Mouse (Mus musculus) liver, postnatal 0 days (tissue): ENCODE measurements around the gene Serpinb6c. TPM values are rescaled to one million over a fixed set of nuclear protein-coding genes. Genes with fewer than 3 reads are reported as not detected.
"Not testable (repeated sequence)": the region's sequence is repeated elsewhere in the genome, so short reads cannot be mapped to it uniquely, and the experiment has no call there.

ENCODE experiments used
- ATAC-seq: fragments of 200-750 bp; cut with Nextera tagmentation; 2 replicates; pipeline ENCODE4 v1.8.0; 2017; ENCODE audit warnings: mild to moderate bottlenecking, moderate library complexity
- DNase-seq: peaks from one replicate; pipeline ENCODE4 v3.0.0-alpha.2; 2016
- H3K27ac ChIP-seq: fragments of 300-500 bp; sonication (generic); 2 replicates; pipeline ENCODE4 v1.5.1; 2014; ENCODE audit warnings: antibody characterized with exemption, moderate library complexity, mild to moderate bottlenecking, low read depth
- H3K27me3 ChIP-seq: fragments of 300-500 bp; sonication (generic); 2 replicates; pipeline ENCODE4 v1.6.1; 2014; ENCODE audit warnings: low read length, control low read depth, mixed read lengths; ENCODE audit not compliant: insufficient read depth
- H3K36me3 ChIP-seq: fragments of 300-500 bp; sonication (generic); replicated peaks from 2 replicates; pipeline ENCODE4 v1.6.1; 2014; ENCODE audit warnings: mild to moderate bottlenecking, control low read depth, low read length, moderate library complexity, mixed read lengths; ENCODE audit not compliant: insufficient read depth
- H3K4me1 ChIP-seq: fragments of 300-500 bp; sonication (generic); 2 replicates; pipeline ENCODE4 v1.6.1; 2014; ENCODE audit warnings: antibody characterized with exemption, mild to moderate bottlenecking, control low read depth; ENCODE audit not compliant: insufficient read depth
- H3K4me2 ChIP-seq: fragments of 300-500 bp; sonication (generic); 2 replicates; pipeline ENCODE4 v1.6.1; 2014; ENCODE audit warnings: low read depth, mild to moderate bottlenecking, low read length, moderate library complexity, mixed read lengths
- H3K4me3 ChIP-seq: fragments of 300-500 bp; sonication (generic); 2 replicates; pipeline ENCODE4 v1.5.1; 2014; ENCODE audit warnings: low read depth, low read length
- H3K9ac ChIP-seq: fragments of 300-500 bp; sonication (generic); replicated peaks from 2 replicates; pipeline ENCODE4 v1.6.1; 2014; ENCODE audit warnings: mild to moderate bottlenecking, moderate library complexity
- H3K9me3 ChIP-seq: fragments of 300-500 bp; sonication (generic); 2 replicates; pipeline ENCODE4 v1.6.1; 2016; ENCODE audit warnings: mild to moderate bottlenecking, control low read depth, low read length, mixed read lengths
- CTCF ChIP-seq: sonication (generic); IDR thresholded peaks from 2 replicates; pipeline ENCODE4 v1.5.1; 2016; ENCODE audit warnings: antibody characterized with exemption, low read depth
- EP300 ChIP-seq: IDR thresholded peaks from 2 replicates; pipeline ENCODE4 v1.6.1; 2016; ENCODE audit warnings: antibody characterized with exemption, low read depth, mild to moderate bottlenecking
- WGBS: fragments of 180-500 bp; shearing (Covaris S2); extraction: QIAGEN DNeasy Blood & Tissue Kit; methylation state at CpG from one replicate; pipeline ENCODE4 v1.1.7; 2014; ENCODE audit not compliant: insufficient replicate concordance; 5-methylcytosine and 5-hydroxymethylcytosine counted together
- polyA plus RNA-seq: library from polyadenylated mRNA; unstranded; fragments of >200 nt; fragmentation: Nextera tagmentation; extraction: Ambion mirVana; gene quantifications from 2 replicates; pipeline ENCODE4 v1.2.1, GENCODE M21; 2015

Gene Serpinb6c
- not detected in 2 replicates for polyA plus RNA-seq

DNA sequence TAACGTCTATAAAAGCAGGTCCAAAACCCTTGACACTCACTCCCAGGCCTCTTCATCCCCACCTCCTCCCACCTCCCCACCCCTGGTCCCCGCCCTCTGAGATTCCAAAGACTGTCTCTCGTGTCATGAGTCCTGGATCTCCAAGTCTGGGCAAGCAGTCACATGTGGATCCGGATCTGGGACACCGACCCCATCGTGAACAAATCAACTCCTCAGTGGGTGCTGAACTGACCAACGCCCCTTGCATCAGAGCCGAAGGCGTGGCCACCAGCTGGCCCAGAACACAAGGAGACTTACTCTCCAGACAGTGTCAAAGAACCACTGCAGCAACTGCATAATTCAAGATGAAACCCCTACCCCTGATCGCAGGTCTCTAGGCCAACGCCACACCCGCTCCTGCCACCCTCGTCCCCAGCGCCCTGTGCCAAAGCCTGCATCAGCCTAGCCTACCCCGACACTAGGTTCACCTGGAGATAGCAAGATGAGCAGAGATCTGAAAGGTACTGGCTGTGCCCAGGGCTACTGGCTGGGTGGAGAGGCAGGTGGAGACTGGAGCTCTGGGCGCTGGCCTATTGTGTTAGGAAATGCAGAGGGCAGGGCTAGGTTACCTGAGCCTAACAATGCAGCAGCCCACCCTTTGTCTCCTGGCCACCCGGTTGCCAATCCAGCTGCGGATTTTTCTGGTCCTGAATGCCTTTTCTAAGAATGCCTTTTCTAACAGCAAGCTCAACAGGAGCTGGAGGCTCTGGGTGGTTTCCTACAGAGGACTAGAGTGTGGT, at the start of gene Serpinb6c:
Gene Serpinb6c (minus strand): TSS at position 533 of the 779 bp plus-strand sequence.
- Histone ChIP-seq H3K27ac (no peak within 1 kb of the TSS), H3K27me3 (no peaks in the 10 kb centered on the region), H3K9me3 (no peaks in the 10 kb centered on the region), H3K4me2 (no peak within 1 kb of the TSS), H3K9ac (no peak within 1 kb of the TSS), H3K4me3 (no peak within 1 kb of the TSS), H3K36me3 (no peaks in the 10 kb centered on the region), H3K4me1 (no peaks in the 10 kb centered on the region)
- TF ChIP-seq CTCF (no peak), EP300 (no peak)
- ATAC-seq (no peak), DNase-seq (no peak)
- WGBS, result 72% methylated on average over 18 of the region's 18 CpGs

DNA sequence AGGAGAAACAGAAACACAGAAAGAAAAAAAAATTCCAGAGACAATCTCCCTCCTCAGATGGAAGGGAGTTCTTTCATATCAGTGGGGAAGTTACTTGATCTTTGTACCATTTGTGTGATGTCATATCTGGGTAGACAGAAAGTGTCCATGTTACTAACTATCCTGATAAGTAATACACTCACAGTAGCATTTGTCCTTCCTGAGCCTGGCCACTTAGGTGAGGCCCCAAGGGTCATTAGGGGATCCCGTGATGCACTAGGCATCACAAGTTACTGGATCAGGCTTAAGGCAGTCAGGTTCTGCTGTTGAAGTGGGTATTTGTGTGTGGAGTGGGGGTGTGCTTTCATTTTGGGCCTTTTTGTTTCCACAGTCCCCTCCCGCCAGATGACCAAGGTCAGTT, 47.4 kb upstream of the Serpinb6c start:
- no peaks in the 10 kb centered on the region for H3K9me3 ChIP-seq
- H3K4me1 ChIP-seq, result no peaks in the 10 kb centered on the region
- no peak overlapping the region for H3K4me2 ChIP-seq
- ATAC-seq (no peak), DNase-seq (no peak)
- H3K27ac ChIP-seq, result no peak overlapping the region
- TF ChIP-seq CTCF, result no peak
- no peak for TF ChIP-seq EP300
- no peaks in the 10 kb centered on the region for H3K27me3 ChIP-seq
- H3K9ac ChIP-seq, result no peak overlapping the region
- 77% methylated on average over 2 of the region's 2 CpGs for WGBS
- no peak overlapping the region for H3K4me3 ChIP-seq
- H3K36me3 ChIP-seq, result no peaks in the 10 kb centered on the region

DNA sequence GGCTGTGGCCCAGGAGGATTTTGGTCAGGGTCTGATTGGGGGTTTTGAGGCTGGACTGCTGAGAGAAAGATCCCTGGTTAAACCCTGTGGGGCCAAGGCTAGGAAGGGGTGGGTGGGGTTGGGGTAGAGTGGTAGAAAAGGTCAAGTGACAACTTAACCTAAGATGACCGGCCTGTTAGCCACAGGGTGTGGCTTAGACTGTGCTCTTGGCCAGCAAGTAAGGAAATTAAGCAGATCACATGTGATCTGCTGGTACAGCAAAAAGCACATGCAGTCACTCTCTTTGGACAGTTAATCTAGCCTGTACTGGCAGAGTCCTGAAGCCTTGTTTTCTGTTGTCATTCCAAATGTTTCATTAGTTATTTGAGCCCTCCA, 46.6 kb upstream of the Serpinb6c start:
- DNase-seq (no peak), ATAC-seq (no peak)
- TF ChIP-seq CTCF (no peak), EP300 (no peak)
- no peak overlapping the region for H3K4me2 ChIP-seq
- H3K9me3 ChIP-seq, result no peaks in the 10 kb centered on the region
- H3K27me3 ChIP-seq, result no peaks in the 10 kb centered on the region
- no peak overlapping the region for H3K4me3 ChIP-seq
- H3K36me3 ChIP-seq, result no peaks in the 10 kb centered on the region
- H3K4me1 ChIP-seq, result no peaks in the 10 kb centered on the region
- H3K27ac ChIP-seq, result no peak overlapping the region
- WGBS, result 76% methylated on average over 1 of the region's 1 CpGs
- H3K9ac ChIP-seq, result no peak overlapping the region

DNA sequence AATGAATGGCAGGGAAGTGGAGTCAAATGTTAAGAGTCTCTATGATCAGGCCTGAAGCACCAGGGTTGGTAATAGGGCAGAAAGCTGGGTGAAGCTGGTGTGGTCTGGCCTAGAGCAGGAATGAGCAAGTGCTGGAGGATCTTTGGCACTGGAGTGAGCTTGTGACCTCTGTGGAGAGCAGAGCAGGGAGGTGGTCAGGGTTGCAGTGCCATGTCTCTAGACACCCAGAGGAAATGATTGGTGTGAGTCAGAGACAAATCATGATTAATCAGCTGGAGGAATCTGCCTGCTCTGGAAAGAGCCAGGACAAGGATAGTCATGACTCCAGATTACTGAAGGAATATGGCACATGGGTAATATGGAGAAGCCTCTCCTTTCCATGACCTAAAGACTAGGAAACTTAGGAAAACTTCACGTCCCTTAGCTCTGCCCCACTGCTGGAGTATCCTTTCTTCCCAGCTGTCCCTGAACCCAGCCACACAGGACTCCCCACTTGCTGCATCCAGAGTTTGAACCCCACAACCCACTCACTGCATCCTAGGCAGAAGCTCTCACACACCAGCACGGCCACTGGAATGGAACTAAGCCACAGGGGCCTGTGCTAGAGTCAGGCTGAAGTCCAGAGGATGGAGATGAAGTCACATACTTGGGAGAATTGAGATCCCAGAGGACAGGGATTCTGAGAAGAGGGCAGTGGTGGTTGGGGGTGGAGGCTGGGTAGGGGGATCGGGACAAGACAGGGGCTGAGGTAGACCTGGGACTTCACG, 46.0 kb upstream of the Serpinb6c start:
- H3K4me3 ChIP-seq, result no peak overlapping the region
- ATAC-seq (no peak), DNase-seq (no peak)
- no peaks in the 10 kb centered on the region for H3K9me3 ChIP-seq
- no peaks in the 10 kb centered on the region for H3K36me3 ChIP-seq
- H3K9ac ChIP-seq, result no peak overlapping the region
- H3K4me1 ChIP-seq, result no peaks in the 10 kb centered on the region
- H3K27ac ChIP-seq, result no peak overlapping the region
- no peaks in the 10 kb centered on the region for H3K27me3 ChIP-seq
- 82% methylated on average over 4 of the region's 4 CpGs for WGBS
- no peak overlapping the region for H3K4me2 ChIP-seq
- no peak for TF ChIP-seq CTCF
- no peak for TF ChIP-seq EP300

DNA sequence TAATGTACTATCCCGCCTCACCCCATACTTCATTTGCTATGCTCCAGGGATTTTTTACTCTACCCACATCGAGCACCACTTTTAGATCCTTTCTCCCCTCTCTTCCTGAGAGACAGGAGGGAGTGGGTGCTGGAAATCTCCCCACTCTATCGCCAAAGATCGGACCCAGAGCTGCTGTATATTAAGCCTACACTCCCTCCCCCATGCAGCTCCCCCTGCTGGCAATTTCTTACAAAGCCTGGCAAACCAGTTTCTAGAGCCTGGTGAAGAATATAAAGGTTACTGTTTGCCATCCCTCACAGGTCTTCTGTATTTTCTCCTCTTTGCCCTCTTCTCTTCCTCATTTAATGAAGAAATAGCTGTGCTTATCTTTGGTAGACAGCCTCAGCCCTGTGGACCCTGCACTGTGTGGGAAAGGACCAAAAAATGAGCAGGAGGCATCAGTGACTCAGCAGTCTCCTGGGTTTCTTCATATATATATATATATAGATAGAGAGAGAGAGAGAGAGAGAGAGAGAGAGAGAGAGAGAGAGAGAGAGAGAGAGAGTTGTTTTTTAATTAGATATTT, 36.8 kb upstream of the Serpinb6c start:
- ATAC-seq, result no peak
- DNase-seq, result no peak
- no peaks in the 10 kb centered on the region for H3K9me3 ChIP-seq

DNA sequence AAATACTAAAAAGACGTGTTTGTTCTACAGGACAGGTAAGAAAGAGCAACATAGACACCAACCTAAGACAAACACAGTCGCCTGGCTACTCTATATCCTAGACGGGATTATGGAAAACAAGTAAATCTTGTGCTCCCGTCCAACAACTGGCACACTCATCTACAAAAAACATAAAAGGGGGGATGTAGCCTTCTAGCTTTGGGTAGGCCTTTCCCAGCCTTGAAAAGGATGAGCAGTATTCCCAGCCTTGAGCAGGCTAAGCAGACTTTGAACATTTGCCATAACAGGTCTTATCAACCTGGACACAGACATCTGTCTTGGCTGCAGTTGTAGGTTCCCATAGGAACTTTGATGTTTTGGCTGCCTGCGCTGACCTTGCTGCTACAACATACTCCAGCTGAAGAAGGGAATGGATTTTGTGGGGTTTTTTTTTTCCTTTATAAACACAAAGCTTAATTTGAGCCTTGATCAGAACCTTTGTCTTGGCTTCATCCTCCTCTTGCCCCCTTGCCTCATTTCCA, 35.8 kb upstream of the Serpinb6c start:
- Histone ChIP-seq H3K4me1 (no peaks in the 10 kb centered on the region), H3K27ac (no peak overlapping the region), H3K27me3 (no peaks in the 10 kb centered on the region), H3K4me2 (no peak overlapping the region), H3K36me3 (no peaks in the 10 kb centered on the region), H3K9me3 (no peaks in the 10 kb centered on the region), H3K4me3 (no peak overlapping the region), H3K9ac (no peak overlapping the region)
- TF ChIP-seq CTCF (no peak), EP300 (no peak)
- DNase-seq (no peak), ATAC-seq (no peak)
- WGBS, result 74% methylated on average over 5 of the region's 5 CpGs

More for the DNA sequence above, 36.8 kb upstream of the Serpinb6c start:
- Histone ChIP-seq H3K4me2 (no peak overlapping the region), H3K27ac (no peak overlapping the region), H3K4me3 (no peak overlapping the region), H3K4me1 (no peaks in the 10 kb centered on the region), H3K9ac (no peak overlapping the region), H3K36me3 (no peaks in the 10 kb centered on the region), H3K27me3 (no peaks in the 10 kb centered on the region)
- WGBS, result 42% methylated on average over 4 of the region's 4 CpGs
- TF ChIP-seq EP300 (no peak), CTCF (peak; percentile 58)

DNA sequence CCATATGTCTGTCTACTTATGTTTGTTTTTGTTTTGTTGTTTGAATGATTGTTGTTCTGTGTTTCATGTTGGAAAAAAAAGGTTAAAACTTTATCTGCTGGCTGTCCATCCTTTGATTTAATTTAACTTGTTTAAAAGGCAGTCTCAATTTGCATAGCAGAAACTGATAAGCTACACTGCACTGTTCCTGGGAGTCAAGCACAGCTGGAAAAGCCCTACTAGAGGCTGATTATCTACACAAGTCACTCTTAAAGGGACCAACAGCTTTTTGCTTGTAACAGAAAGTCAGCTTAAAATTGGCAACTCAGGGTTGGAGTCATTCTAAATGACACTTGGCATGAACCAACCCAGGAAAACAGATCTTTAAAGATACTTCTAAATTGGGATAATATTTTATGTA, 32.1 kb upstream of the Serpinb6c start:
- not testable (repeated sequence) for H3K4me3 ChIP-seq, H3K9ac ChIP-seq, H3K9me3 ChIP-seq, H3K4me1 ChIP-seq, H3K27me3 ChIP-seq, ATAC-seq, H3K36me3 ChIP-seq, DNase-seq, H3K4me2 ChIP-seq, H3K27ac ChIP-seq
